In the genomic region with DNA sequence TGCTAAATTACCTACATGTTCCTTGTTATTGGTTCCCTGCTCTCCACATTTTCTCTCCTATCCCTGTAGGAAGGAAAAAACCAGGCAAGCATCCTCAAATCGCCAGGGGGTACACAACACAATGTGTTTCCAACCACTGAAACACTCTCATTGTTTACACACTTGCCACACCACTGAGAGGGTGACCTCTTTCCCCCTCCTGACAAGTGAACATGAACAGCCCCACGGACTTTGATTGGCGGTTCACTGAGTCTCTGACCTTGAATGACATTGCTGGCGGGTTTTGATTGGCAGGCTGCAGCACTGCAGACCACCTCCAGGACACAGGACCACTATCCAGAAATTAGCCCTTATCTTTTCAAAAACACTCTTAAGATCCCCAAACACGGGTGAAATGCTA, we compare ENCODE assay signal across 21 mouse cellular contexts.
DNase-seq lines count a peak whose midpoint lies in the region; ATAC-seq and TF ChIP-seq lines count a peak whose summit lies in the region.
"Had no signal": no experiment of that assay in that cellular context is flagged by ENCODE, and none has a peak within 500 bp of the region (broad histone marks: within the 10 kb centered on the region; RNA-seq: fewer than 3 reads in every experiment).

No protein-coding gene starts in this region.

- no peak overlapping the region for H3K4me3 ChIP-seq in liver, postnatal 0 days (ENCODE audit: low read depth, low read length)
- H3K4me3 ChIP-seq in hindbrain, postnatal 0 days (ENCODE audit: low read length), result no peak overlapping the region
- H3K4me3 ChIP-seq: gastrocnemius, adult 2 months; heart, embryonic 15.5 days; limb, embryonic 13.5 days; liver, embryonic 13.5 days; stomach, embryonic 15.5 days had no signal

- H3K4me2 ChIP-seq in liver, postnatal 0 days (ENCODE audit: low read depth, low read length), result no peak overlapping the region
- no peak overlapping the region for H3K4me2 ChIP-seq in hindbrain, postnatal 0 days (ENCODE audit: low read depth, low read length)
- H3K4me2 ChIP-seq: heart, embryonic 15.5 days; limb, embryonic 13.5 days; liver, embryonic 13.5 days; lung, embryonic 14.5 days; stomach, embryonic 15.5 days had no signal

- intact Hi-C loops in gastrocnemius, postnatal 36 days (cut with DNase I), result no loop called here

- peak; percentile 6 for DNase-seq in embryo, embryonic 10 days (ENCODE audit: low spot score)
- DNase-seq in embryo, embryonic 11 days, result no peak
- no peak for DNase-seq in liver, postnatal 0 days
- no peak for DNase-seq in liver
- no peak for DNase-seq in hindbrain, postnatal 0 days (ENCODE audit: low spot score)
- DNase-seq in retina, embryonic 14.5 days (ENCODE audit: low spot score), result peak; percentile 17
- no peak for DNase-seq in gastrocnemius, postnatal 36 days
- no peak for DNase-seq in ovary, postnatal 36 days (ENCODE audit: low spot score)
- DNase-seq: adrenal gland, postnatal 25 days; cerebellum, adult 9-10 months; gastrocnemius, adult 2 months; heart, postnatal 4 days; kidney, adult 8-10 months; kidney, postnatal 10 days; liver, embryonic 13.5 days; lung, embryonic 14.5 days; right cerebral cortex, postnatal 4 days; thymus, postnatal 25 days had no signal

- no peak overlapping the region for H3K9ac ChIP-seq in liver, postnatal 0 days (replicated peaks)
- no peak overlapping the region for H3K9ac ChIP-seq in hindbrain, postnatal 0 days (replicated peaks; ENCODE audit: low read length)
- H3K9ac ChIP-seq: heart, embryonic 15.5 days; limb, embryonic 13.5 days; liver, embryonic 13.5 days; lung, embryonic 14.5 days; stomach, embryonic 15.5 days had no signal

- H3K27ac ChIP-seq in liver, postnatal 0 days (ENCODE audit: low read depth), result no peak overlapping the region
- no peak overlapping the region for H3K27ac ChIP-seq in hindbrain, postnatal 0 days
- H3K27ac ChIP-seq: gastrocnemius, adult 2 months; heart, embryonic 15.5 days; limb, embryonic 13.5 days; liver, embryonic 13.5 days; stomach, embryonic 15.5 days had no signal

- TF ChIP-seq EP300 in liver, postnatal 0 days (IDR thresholded peaks at IDR 0.05; ENCODE audit: low read depth), result no peak

- ATAC-seq in liver, postnatal 0 days, result peak; percentile 68
- ATAC-seq in hindbrain, postnatal 0 days, result peak; percentile 29; the same call in 1 of the 2 replicates

- no peaks in the 10 kb centered on the region for H3K9me3 ChIP-seq in liver, postnatal 0 days (ENCODE audit: low read length)
- H3K9me3 ChIP-seq in hindbrain, postnatal 0 days (ENCODE audit: low read length), result no peaks in the 10 kb centered on the region
- H3K9me3 ChIP-seq: heart, embryonic 15.5 days; limb, embryonic 13.5 days; liver, embryonic 13.5 days; stomach, embryonic 15.5 days had no signal

- TF ChIP-seq CTCF in liver, postnatal 0 days (IDR thresholded peaks at IDR 0.05; ENCODE audit: low read depth), result no peak
- no peak for TF ChIP-seq CTCF in hindbrain, postnatal 0 days (IDR thresholded peaks at IDR 0.05; ENCODE audit: low read depth)

- H3K4me1 ChIP-seq in liver, postnatal 0 days (ENCODE audit: insufficient read depth), result no peaks in the 10 kb centered on the region
- 0 out of 2 replicates have a peak, but pooled peaks cover 7% of the 10 kb centered on the region for H3K4me1 ChIP-seq in hindbrain, postnatal 0 days (ENCODE audit: insufficient read depth, low read length)
- H3K4me1 ChIP-seq: heart, embryonic 15.5 days; liver, embryonic 13.5 days; stomach, embryonic 15.5 days had no signal

- no peaks in the 10 kb centered on the region for H3K27me3 ChIP-seq in liver, postnatal 0 days (ENCODE audit: insufficient read depth, low read length)
- H3K27me3 ChIP-seq in hindbrain, postnatal 0 days (ENCODE audit: insufficient read depth, low read length), result no peaks in the 10 kb centered on the region
- H3K27me3 ChIP-seq: heart, embryonic 15.5 days; limb, embryonic 13.5 days; liver, embryonic 13.5 days; stomach, embryonic 15.5 days had no signal

- no peaks in the 10 kb centered on the region for H3K36me3 ChIP-seq in liver, postnatal 0 days (replicated peaks; ENCODE audit: insufficient read depth, low read length)
- no peaks in the 10 kb centered on the region for H3K36me3 ChIP-seq in hindbrain, postnatal 0 days (ENCODE audit: insufficient read depth, low read length)
- H3K36me3 ChIP-seq: heart, embryonic 15.5 days; limb, embryonic 13.5 days; liver, embryonic 13.5 days; stomach, embryonic 15.5 days had no signal

- 46% methylated on average over 5 of the region's 5 CpGs for WGBS in liver, postnatal 0 days (ENCODE audit: insufficient replicate concordance)
- 24% methylated on average over 5 of the region's 5 CpGs for WGBS in hindbrain, postnatal 0 days

Comparison
In these comparisons a context has a peak if more than half of its experiments do, and no peak if none do; other contexts are left out.
1. DNase-seq: peak in embryo, embryonic 10 days (single experiment) and retina, embryonic 14.5 days (single experiment); none in embryo, embryonic 11 days (single experiment), liver, postnatal 0 days (single experiment), liver (single experiment), hindbrain, postnatal 0 days (single experiment), gastrocnemius, postnatal 36 days (0 of 2) and ovary, postnatal 36 days (single experiment).